Mouse (Mus musculus) bone marrow macrophage, adult 2 months (primary cell): ENCODE data around the gene Mettl24.

Source experiments
- CTCF ChIP-seq: IDR thresholded peaks from 2 replicates; pipeline ENCODE4 v1.5.1; 2012; ENCODE audit warnings: low read depth, mild to moderate bottlenecking, low read length, moderate library complexity
- POLR2A ChIP-seq: IDR thresholded peaks from 2 replicates; pipeline ENCODE4 v1.6.1; 2012; ENCODE audit warnings: mild to moderate bottlenecking, low read depth, low read length, borderline replicate concordance

GRCm38 (mm10) chr10:40688873-40689272 is 5.8 kb downstream of the Mettl24 start:
- TF ChIP-seq CTCF, result no peak
- TF ChIP-seq POLR2A, result no peak
